Mouse (Mus musculus) liver, adult (tissue): Measurements from ENCODE around the gene Prr23a1.

Experiments used
- GATA4 ChIP-seq: IDR thresholded peaks from 2 replicates; pipeline ENCODE4 v1.6.1; 2014; ENCODE audit warnings: mild to moderate bottlenecking, low read length; ENCODE audit not compliant: insufficient replicate concordance

Gene Prr23a1

GRCm38 (mm10) chr9:98842117-98842516 lies at the start of gene Prr23a1:
Prr23a1 (plus strand) TSS chr9:98842503.
- no peak for TF ChIP-seq GATA4

DNA sequence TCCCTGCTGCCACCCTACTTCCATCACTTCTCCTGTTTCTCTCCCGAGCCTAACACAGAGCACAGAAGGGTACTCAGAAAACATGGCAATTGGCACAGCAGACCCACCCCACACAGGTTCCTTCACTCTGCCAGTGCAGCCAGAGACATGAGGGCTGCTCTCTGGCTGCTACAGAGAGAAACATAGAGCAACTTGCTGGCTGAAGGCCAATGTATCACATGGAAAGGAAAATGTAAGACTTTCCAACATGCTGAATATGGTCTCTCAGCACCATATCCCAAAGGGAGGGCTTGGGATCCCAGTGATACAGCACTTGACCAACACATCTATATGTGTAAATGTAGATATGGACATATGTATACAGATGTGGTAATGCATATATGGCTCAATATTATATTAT lies 43.3 kb upstream of the Prr23a1 start:
- TF ChIP-seq GATA4, result no peak

DNA sequence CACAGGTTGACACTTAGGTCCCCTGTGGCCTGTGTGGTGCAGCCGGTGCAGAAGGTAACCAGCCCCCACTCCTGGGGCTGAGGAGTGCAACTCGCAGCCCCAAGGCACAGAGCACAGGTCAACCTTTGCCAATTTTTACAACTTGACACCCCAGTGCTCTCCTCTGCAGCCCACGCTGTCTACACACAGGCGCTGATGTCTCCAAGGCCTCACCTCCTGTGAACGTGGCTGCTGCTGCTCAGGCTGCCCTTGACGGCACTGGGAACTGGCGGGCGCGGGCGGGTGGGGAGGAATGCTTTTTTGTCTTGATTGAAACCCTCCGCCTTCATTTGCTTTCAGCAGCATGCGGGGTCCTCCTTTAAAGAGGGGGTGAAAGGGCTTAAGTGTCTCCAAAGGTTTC lies 38.3 kb upstream of the Prr23a1 start:
- TF ChIP-seq GATA4, result no peak

DNA sequence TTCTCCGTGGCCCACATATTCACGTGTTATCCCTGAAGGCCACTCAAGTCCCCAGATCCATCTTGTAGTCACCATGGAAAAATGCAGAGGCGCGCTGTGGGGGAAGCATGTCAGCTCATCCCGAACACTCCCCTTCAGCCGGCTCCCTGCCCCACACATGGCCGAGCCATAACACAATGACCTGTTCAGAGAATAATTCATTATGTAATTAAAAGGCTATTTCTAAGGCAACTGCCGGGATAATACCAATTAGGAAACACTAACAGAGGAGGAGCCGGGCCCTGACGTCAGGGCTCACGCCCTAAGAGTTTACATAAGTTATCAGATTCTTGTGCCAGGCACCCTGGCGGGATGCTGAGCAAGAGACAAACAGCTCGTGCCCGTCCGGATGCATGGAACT lies 36.8 kb upstream of the Prr23a1 start:
- TF ChIP-seq GATA4, result no peak

- TF ChIP-seq GATA4, result no peak
Observed at GRCm38 (mm10) chr9:98805934-98806333, 36.4 kb upstream of the Prr23a1 start.

- no peak for TF ChIP-seq GATA4
Observed at GRCm38 (mm10) chr9:98807631-98808030, 34.7 kb upstream of the Prr23a1 start.

DNA sequence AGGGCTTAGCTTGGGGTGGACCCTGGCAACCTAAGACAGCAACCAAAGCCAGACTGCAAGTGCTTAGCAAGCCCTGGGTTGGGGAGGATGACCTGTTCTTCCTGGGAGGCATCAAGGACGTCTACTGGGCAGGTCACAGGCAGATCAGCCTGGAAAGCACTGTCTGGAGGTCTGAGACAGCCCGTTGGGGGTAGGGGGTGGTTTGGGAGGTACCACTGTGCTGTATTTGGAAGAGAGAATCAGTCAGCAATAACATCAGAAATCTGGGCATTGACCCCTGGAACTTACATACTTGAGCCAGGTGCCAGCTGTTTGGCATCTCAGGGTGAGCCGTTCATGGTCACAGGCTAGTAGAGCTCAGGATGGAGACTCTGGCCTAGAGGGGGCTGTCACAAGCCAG lies 26.2 kb upstream of the Prr23a1 start:
- no peak for TF ChIP-seq GATA4

DNA sequence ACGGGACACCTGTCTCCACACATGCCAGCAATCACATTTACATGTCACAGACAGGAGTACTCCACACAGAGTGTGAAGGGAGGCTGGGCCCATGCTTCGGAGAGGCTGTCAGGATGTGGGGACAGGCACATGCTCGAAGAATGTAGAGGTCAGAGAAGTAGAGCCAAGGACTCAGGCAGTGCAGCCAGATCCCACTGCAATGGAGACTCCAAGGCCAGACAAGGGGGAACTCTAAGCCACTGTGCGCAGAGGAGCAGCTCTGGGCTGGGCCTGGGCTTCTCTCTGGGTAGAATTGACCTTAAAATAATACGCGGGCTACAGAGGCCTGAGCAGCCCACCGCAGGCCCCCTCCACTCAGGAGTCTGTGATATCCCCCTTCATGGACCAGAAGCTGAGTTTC lies 24.7 kb upstream of the Prr23a1 start:
- no peak for TF ChIP-seq GATA4

DNA sequence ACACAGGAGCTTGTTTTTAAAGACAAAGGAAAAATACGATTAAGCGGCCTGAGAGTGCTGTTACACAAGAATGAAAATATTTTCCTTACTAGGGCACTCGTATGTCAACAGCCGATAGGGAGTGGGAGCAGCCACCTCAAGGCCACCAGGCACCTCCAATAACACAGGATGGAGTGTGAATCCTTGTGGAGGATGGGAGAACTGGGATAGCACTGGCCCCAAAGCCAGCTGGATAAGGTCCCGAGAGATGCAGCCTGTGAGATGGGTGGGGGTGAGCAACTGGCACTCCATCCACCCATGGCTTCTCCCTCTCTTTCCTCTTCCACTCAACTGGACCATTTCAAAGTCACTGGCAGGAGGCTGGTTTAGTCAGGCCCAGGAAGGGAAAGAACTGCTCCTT lies 23.3 kb upstream of the Prr23a1 start:
- no peak for TF ChIP-seq GATA4

GRCm38 (mm10) chr9:98819481-98819880 lies 22.8 kb upstream of the Prr23a1 start:
- no peak for TF ChIP-seq GATA4

DNA sequence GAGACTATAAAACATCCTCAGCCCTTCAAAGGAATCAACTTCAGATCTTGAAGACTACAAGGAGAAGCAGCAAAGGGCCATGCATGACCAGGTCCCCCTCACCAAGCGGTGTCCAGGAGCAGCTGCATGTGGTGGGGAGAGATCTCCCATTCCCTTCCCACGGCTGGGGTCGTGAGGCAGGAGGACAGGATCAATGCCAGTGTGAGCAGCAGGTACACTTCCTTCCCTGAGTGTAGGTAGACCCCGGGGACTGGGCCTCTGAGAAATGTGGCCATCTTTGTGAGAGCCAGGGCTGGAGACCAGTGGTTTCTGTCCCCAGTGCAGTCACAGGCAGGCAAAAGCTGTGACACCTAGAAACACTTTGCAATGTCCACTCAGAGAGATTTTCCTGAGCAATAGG lies 21.8 kb upstream of the Prr23a1 start:
- TF ChIP-seq GATA4, result no peak

- TF ChIP-seq GATA4, result no peak
Observed at GRCm38 (mm10) chr9:98821067-98821466, 21.2 kb upstream of the Prr23a1 start.

- no peak for TF ChIP-seq GATA4
Observed at GRCm38 (mm10) chr9:98823805-98824204, 18.5 kb upstream of the Prr23a1 start.

DNA sequence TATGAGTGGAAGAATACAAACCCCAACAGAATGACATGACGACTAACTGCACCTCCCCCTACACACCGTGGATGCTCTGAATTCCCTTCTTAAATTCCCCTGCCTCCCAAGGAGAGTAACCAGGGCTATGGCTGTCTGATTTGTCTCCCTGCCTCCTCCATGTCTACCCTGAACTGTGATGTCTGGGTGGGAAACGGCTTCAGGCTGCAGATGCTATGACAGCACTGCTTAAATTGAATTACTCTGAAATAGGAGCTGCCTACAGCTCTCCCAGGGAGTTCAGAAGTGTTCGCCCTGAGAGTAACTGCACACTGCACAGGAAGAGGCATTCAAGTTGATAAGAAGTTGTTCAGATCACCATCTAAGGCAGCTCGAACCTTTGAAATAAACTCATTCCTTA lies 12.8 kb upstream of the Prr23a1 start:
- TF ChIP-seq GATA4, result no peak

DNA sequence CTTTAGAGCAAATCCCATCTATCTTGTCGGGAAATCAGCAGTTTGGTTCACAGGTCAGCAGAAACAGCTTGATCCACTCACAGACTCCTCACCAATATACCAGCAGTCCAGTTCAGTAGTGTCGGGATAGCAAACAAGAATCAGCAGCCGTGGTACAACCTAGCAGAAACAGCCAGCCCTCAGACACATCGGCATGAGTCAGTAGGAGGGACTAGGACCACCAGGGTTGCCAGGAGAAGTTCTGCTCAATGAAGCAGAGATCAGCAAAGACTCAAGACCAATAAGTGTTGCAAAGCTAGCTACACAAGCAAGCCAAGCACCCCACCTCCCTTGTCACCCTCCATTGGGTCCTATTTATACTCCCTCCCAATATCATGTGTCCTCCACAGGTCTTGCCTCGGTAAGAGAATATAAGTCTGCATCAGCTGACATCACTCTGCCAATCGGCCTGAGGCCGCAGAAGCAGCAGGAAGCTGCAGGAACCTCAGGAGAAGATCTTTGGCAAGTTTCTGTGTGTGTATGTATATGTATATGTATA lies 4.7 kb upstream of the Prr23a1 start:
- TF ChIP-seq GATA4, result no peak

DNA sequence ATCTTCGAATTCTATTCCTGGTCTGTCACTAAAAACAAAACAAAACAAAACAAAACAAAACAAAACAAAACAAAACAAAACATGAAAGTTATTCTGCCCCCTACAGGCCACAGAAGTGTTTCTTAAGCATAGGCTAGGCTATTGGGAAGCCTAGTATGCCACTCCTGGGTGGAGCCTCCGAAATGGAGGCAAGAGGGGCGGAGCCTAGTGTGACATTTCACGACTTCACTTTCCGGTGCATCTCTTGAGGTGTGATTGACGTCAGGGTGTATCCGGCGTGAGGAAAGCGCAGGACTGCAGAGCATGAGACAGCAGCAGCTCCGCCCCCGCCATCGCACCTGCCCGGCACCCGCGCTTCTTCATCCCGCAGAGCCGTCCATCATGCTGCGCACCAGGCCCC lies 13.9 kb downstream of the Prr23a1 start, which contains the start of gene Prr23a2:
Gene Prr23a2 (plus strand): TSS at position 285 of the 400 bp plus-strand sequence.
- no peak for TF ChIP-seq GATA4

- no peak for TF ChIP-seq GATA4
Observed at GRCm38 (mm10) chr9:98863463-98863862, 21.2 kb downstream of the Prr23a1 start.
